Mouse (Mus musculus) cerebral cortex, adult 2 months (tissue): ENCODE results near the gene Rap1gap2.

Source experiments
- WGBS: fragments of 180-500 bp; shearing (Covaris S2); methylation state at CpG from one replicate; pipeline ENCODE4 v1.1.7; 2018; 5-methylcytosine and 5-hydroxymethylcytosine counted together

The Rap1gap2 gene

GRCm38 (mm10) chr11:74409757-74410174 is 200.9 kb downstream of the Rap1gap2 start:
- 38% methylated on average over 4 of the region's 4 CpGs for WGBS

- WGBS: 53% methylated on average over 5 of the region's 5 CpGs
These were observed 201.3 kb downstream of the Rap1gap2 start for GRCm38 (mm10) chr11:74409447-74409754.

DNA sequence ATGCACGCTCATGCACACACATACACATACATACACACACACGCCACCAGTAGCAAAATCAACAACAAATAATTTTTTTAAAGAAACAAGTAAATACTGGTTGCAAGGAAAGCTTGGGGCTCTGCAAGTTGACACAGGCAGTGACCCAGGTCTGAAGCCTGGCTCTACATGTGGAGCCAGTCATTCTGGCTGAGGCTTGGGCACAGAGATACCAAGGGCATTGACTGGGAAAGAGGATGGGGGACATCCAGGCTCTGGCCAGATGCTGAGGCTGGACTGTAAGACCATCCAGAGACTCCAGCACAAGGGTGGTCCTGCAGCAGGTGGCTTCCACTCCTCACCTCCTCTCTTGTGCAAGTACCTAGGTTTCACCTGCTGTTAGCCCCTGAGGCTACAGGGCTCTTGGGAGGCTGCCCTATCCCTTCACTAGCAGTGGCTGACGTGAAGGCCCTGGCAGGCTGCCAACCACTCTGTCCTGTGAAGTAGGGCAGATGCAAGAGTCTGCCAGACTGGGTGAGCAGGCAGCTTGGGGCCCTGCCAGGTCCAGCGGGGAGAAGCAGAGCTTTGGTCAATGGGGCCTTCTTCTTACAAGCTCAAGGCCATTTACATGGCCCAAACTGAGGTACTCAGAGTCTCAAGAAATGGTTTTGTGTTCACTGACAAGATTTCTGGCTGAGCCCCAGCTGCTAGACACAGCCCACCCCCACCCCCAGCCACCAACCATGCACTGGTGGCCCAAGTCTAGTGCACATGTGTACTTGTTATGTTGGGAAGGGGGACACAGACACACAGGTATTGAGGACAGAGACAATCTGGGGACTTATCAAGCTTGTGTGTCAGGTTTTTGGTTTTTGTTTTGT is 201.9 kb downstream of the Rap1gap2 start:
- 47% methylated on average over 4 of the region's 4 CpGs for WGBS

GRCm38 (mm10) chr11:74405201-74405600 is 205.5 kb downstream of the Rap1gap2 start:
- 50% methylated on average over 7 of the region's 7 CpGs for WGBS

GRCm38 (mm10) chr11:74404216-74404615 is 206.5 kb downstream of the Rap1gap2 start:
- 65% methylated on average over 2 of the region's 2 CpGs for WGBS

- 56% methylated on average over 2 of the region's 2 CpGs for WGBS
These were observed 208.6 kb downstream of the Rap1gap2 start for GRCm38 (mm10) chr11:74402126-74402525.

DNA sequence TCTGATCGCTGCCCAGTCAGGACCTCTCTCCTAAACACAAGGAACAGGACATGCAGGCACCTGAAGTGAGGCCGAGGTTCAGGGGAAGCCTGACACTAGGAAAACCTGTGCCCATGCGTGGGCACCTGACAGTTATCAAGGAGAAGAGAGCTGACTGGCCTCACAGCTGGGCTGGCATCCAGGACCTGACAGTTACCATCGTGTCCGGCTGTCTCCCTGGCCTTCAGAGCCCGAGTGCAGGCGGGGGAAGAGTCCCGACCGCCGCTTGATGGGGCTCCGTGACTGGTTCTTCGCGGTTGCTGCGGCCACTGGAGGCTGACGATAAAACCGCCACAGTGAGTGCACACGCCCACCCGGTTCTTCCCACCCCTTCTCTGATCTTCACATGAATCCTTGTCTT is 215.1 kb downstream of the Rap1gap2 start:
- 68% methylated on average over 18 of the region's 18 CpGs for WGBS

- 56% methylated on average over 5 of the region's 5 CpGs for WGBS
These were observed 217.2 kb downstream of the Rap1gap2 start for GRCm38 (mm10) chr11:74393489-74393888.

DNA sequence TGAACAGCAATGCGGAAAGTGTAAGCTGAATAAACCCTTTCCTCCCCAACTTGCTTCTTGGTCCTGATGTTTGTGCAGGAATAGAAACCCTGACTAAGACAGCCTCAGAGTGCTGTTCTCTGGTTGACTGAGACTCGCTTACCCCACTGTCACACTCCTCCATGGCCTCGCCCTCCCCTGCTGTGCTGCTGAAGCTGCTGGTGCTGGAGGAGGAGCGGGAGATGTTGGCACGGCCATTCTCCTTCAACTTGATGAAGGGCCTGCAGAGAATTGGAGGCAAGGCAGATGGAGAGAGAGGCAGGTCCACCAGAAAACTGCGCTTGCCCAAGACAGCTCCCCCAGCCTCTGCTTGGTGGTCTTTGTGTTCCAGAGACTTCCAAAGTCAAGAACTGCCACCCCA is 217.8 kb downstream of the Rap1gap2 start:
- WGBS: 58% methylated on average over 6 of the region's 6 CpGs

GRCm38 (mm10) chr11:74391899-74392298 is 218.8 kb downstream of the Rap1gap2 start:
- WGBS: 91% methylated on average over 11 of the region's 11 CpGs

DNA sequence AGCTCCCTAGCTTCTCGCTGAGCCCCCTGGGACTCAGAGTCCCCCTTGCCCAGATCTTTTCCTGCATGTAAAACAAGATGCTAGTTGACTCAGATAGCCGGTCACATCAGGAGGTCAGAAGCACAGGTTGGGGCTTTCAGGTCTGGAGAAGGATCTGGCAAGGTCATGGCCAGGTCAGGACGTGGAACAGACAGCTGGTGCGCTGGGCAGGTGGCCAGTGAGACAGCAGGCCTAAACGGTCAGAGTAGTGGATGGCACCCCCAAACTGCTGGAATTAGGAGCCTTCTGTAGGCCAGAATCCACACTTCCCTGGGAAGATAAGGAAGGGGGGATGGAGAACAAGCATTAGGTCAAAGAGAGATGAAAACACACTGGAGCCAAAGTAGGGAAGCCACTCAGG is 223.5 kb downstream of the Rap1gap2 start:
- 67% methylated on average over 5 of the region's 5 CpGs for WGBS

GRCm38 (mm10) chr11:74385674-74386073 is 225.0 kb downstream of the Rap1gap2 start:
- WGBS: 60% methylated on average over 9 of the region's 9 CpGs

GRCm38 (mm10) chr11:74379166-74379873 is 231.4 kb downstream of the Rap1gap2 start:
- 69% methylated on average over 4 of the region's 4 CpGs for WGBS

DNA sequence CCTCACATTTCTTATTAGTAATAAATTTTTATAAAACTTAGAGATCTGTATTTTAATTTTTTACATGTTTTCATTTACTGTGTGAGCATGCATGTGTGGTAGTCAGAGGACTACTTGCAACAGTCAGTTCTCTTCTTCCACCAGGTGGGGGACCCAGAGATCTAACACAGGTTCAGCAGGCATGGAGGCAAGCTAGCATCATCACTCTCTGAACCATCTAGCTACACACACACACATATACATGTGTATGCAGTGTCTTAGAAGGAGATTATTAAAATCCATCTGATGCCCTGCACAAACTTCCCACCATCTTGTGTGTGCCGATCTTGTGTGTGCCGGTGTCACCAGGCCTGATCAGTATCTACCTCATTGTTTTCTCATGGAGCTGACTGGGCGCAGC is 233.9 kb downstream of the Rap1gap2 start:
- WGBS: 65% methylated on average over 3 of the region's 3 CpGs

- WGBS: 9% methylated on average over 22 of the region's 22 CpGs
These were observed 239.2 kb downstream of the Rap1gap2 start for GRCm38 (mm10) chr11:74371393-74372100.

GRCm38 (mm10) chr11:74361769-74362168 is 248.9 kb downstream of the Rap1gap2 start, which contains the start of gene Olfr412:
Gene Olfr412, plus strand, starts transcription at chr11:74362069.
- WGBS: 63% methylated on average over 1 of the region's 1 CpGs

DNA sequence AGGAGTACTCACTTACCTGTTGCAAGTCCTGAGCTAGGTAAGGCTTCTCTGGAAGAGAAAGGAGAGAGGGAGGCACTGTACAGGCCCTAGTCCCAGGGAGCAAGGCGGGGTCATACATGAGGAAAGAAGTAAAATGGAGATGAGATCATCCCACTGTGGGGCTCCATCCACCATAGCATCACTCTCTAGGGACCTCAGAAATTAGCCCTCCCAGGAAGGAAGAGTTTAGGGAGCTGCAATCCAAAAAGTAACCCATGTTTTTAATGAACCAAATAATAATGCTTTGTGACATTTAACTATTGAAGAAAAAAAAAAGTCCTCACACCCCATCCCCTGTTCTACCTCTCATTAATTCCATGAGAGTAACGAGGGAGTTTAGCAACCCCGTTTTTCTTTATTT is 258.2 kb downstream of the Rap1gap2 start, which contains the start of gene Olfr411:
TSS of gene Olfr411 (minus strand) at position 101 of the 400 bp plus-strand sequence.
- 81% methylated on average over 3 of the region's 3 CpGs for WGBS

- WGBS: 85% methylated on average over 6 of the region's 6 CpGs
These were observed 272.8 kb downstream of the Rap1gap2 start, which contains the start of gene Olfr410 for GRCm38 (mm10) chr11:74337931-74338330. Gene Olfr410, minus strand, starts transcription at chr11:74338031.
